Mouse (Mus musculus) forebrain, embryonic 13.5 days (tissue): ENCODE data around the gene Mta3. TPM values are rescaled to one million over a fixed set of nuclear protein-coding genes. Genes with fewer than 3 reads are reported as not detected.

Experiments
- ATAC-seq: fragments of 200-750 bp; cut with Nextera tagmentation; 2 replicates; pipeline ENCODE4 v1.8.0; 2017
- H3K27ac ChIP-seq: fragments of 300-500 bp; sonication (generic); 2 replicates; pipeline ENCODE4 v1.5.1; 2015; ENCODE audit warnings: inconsistent platforms, mild to moderate bottlenecking, moderate library complexity
- H3K27me3 ChIP-seq: fragments of 300-500 bp; sonication (generic); 2 replicates; pipeline ENCODE4 v1.6.1; 2015; ENCODE audit warnings: mild to moderate bottlenecking, inconsistent platforms
- H3K36me3 ChIP-seq: fragments of 300-500 bp; sonication (generic); 2 replicates; pipeline ENCODE4 v1.6.1; 2015; ENCODE audit warnings: mild to moderate bottlenecking, inconsistent platforms; ENCODE audit not compliant: poor library complexity, severe bottlenecking
- H3K4me1 ChIP-seq: fragments of 300-500 bp; sonication (generic); 2 replicates; pipeline ENCODE4 v1.6.1; 2015; ENCODE audit warnings: inconsistent platforms
- H3K4me2 ChIP-seq: fragments of 300-500 bp; sonication (generic); 2 replicates; pipeline ENCODE4 v1.6.1; 2015; ENCODE audit warnings: inconsistent platforms, mild to moderate bottlenecking, moderate library complexity
- H3K4me3 ChIP-seq: fragments of 300-500 bp; sonication (generic); 2 replicates; pipeline ENCODE4 v1.5.1; 2015; ENCODE audit warnings: mild to moderate bottlenecking, inconsistent platforms
- H3K9ac ChIP-seq: fragments of 300-500 bp; sonication (generic); 2 replicates; pipeline ENCODE4 v1.6.1; 2015; ENCODE audit warnings: mild to moderate bottlenecking, inconsistent platforms
- H3K9me3 ChIP-seq: fragments of 300-500 bp; sonication (generic); replicated peaks from 2 replicates; pipeline ENCODE4 v1.6.1; 2016; ENCODE audit warnings: inconsistent platforms
- WGBS: fragments of 180-500 bp; shearing (Covaris S2); methylation state at CpG from one replicate; pipeline ENCODE4 v1.1.7; 2015; 5-methylcytosine and 5-hydroxymethylcytosine counted together
- polyA plus RNA-seq: library from polyadenylated mRNA; unstranded; fragments of >200 nt; fragmentation: Nextera tagmentation; extraction: Ambion mirVana; gene quantifications from 2 replicates; pipeline ENCODE4 v1.2.1, GENCODE M21; 2015

The Mta3 gene
- polyA plus RNA-seq, 1 experiment from 2014 or later: 30.6 TPM

- Histone ChIP-seq H3K4me3 (no peak overlapping the region), H3K9me3 (no peaks in the 10 kb centered on the region), H3K9ac (no peak overlapping the region), H3K4me2 (no peak overlapping the region), H3K4me1 (0 out of 2 replicates have a peak, but pooled peaks cover 10% of the 10 kb centered on the region), H3K27me3 (no peaks in the 10 kb centered on the region), H3K36me3 (0 out of 2 replicates have a peak, but pooled peaks cover 3% of the 10 kb centered on the region), H3K27ac (no peak overlapping the region)
- no peak for ATAC-seq
- WGBS: 80% methylated on average over 8 of the region's 8 CpGs
Measured at GRCm38 (mm10) chr17:83819503-83819902, 113.5 kb downstream of the Mta3 start.

DNA sequence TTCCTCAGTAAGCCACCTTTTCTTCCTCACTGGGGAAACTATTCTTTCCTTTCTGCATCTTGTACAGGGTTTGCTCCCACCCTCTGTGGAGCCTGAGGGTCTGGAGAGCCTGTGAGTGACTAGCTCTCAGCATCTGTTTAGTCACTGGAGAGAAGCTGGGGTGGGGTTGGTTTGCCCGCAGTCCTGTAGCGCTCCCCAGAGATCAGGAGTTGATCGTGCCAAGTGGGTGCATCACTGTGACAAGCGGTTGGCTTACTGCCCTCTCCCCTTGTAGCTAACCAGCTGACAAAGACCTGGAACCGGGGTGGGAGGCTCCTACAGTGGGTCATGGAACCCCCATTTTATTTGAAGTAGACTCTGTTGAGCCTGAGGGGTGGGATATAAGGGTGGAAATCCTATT lies 114.7 kb downstream of the Mta3 start:
- Histone ChIP-seq H3K27ac (no peak overlapping the region), H3K27me3 (no peaks in the 10 kb centered on the region), H3K4me2 (no peak overlapping the region), H3K36me3 (0 out of 2 replicates have a peak, but pooled peaks cover 3% of the 10 kb centered on the region), H3K4me1 (0 out of 2 replicates have a peak, but pooled peaks cover 10% of the 10 kb centered on the region), H3K9me3 (no peaks in the 10 kb centered on the region), H3K4me3 (no peak overlapping the region), H3K9ac (no peak overlapping the region)
- ATAC-seq: peak; percentile 48; the same call in 1 of the 2 replicates
- 76% methylated on average over 5 of the region's 5 CpGs for WGBS

GRCm38 (mm10) chr17:83821876-83822275 lies 115.9 kb downstream of the Mta3 start:
- no peak for ATAC-seq
- Histone ChIP-seq H3K27me3 (no peaks in the 10 kb centered on the region), H3K4me1 (0 out of 2 replicates have a peak, but pooled peaks cover 10% of the 10 kb centered on the region), H3K9me3 (no peaks in the 10 kb centered on the region), H3K4me3 (no peak overlapping the region), H3K36me3 (0 out of 2 replicates have a peak, but pooled peaks cover 3% of the 10 kb centered on the region), H3K9ac (no peak overlapping the region), H3K27ac (no peak overlapping the region), H3K4me2 (no peak overlapping the region)
- WGBS: 80% methylated on average over 3 of the region's 3 CpGs

DNA sequence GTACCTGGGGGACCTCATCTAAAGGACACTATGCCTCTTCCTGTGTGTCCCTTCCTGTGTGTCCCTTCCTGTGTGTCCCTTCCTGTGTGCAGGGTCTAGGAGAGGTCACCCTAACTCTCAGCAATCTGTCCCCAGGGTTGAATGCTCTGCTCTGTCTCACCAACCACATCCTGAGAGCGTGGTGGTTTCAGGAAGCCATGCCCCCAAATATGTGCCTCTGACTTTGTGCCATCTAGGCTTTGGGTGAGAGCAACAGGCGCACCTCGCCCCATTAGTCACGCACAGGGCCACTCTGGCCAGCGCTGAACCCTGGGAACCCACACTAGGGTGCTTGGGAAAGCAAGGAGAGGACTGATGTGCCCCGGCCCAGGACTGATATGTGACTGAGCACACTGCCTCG lies 117.9 kb downstream of the Mta3 start:
- ATAC-seq: no peak
- 92% methylated on average over 7 of the region's 7 CpGs for WGBS

DNA sequence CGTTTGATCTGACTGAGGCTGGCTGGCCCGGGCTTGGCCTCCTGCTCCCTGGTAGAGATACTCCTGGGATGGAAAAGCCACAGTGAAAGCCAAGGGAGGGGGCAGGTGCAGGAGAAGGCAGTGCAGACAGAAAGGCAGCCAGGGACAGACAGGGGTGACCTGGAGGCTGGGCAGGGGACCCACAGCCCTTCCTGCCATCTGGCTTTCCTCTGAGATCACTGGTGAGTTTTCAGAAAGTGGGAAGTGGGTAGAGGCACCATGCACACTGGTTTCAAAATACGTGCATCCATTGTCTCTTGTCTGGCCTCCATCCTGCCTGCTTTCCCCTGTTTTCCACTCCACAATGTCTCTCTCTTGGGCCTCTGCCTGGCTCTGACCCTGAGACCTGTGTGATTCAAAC lies 123.4 kb downstream of the Mta3 start:
- H3K27ac ChIP-seq: no peak overlapping the region
- H3K27me3 ChIP-seq: no peaks in the 10 kb centered on the region
- 76% methylated on average over 3 of the region's 3 CpGs for WGBS
- H3K4me1 ChIP-seq: no peaks in the 10 kb centered on the region
- H3K9me3 ChIP-seq: no peaks in the 10 kb centered on the region
- no peak overlapping the region for H3K4me3 ChIP-seq
- H3K4me2 ChIP-seq: no peak overlapping the region
- no peak overlapping the region for H3K9ac ChIP-seq
- ATAC-seq: no peak
- no peaks in the 10 kb centered on the region for H3K36me3 ChIP-seq

More for the DNA sequence above, 117.9 kb downstream of the Mta3 start:
- no peak overlapping the region for H3K4me2 ChIP-seq
- H3K4me3 ChIP-seq: no peak overlapping the region
- H3K27me3 ChIP-seq: no peaks in the 10 kb centered on the region
- no peaks in the 10 kb centered on the region for H3K36me3 ChIP-seq
- no peak overlapping the region for H3K27ac ChIP-seq
- 0 out of 2 replicates have a peak, but pooled peaks cover 10% of the 10 kb centered on the region for H3K4me1 ChIP-seq
- no peaks in the 10 kb centered on the region for H3K9me3 ChIP-seq
- no peak overlapping the region for H3K9ac ChIP-seq

DNA sequence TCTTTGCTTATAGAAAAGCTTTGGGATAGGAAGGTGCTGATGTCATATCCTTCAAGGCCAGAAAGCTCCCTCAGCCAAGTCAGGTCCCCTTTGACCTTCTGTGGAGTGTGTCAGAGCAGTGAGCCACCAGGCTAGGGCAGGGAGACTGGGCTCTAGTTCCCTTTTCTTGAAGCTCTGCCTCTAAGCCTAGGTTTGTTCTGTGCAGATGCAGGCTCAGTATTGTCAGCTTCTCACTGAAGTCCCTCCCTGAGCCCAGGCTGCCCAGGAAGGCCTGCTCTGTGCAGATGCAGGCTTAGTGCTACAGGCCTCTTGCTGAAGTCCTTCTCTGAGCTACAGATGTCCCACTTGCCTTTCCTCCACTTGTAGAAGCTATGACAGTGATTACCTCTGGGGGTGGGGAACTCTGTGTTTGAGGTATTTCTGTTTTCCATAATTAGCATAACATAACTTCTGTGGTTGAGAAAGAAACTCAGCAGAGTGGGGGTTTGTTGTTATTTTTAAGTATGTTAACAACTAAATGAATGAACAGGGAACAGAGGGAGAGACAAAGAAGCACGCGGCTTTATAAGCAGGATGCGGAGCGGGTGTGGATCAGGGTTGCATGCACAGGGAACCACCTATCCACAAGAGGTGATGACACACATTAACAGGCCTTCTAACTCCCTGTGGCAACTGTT lies 124.8 kb downstream of the Mta3 start:
- no peak for ATAC-seq
- WGBS: 91% methylated on average over 4 of the region's 4 CpGs

GRCm38 (mm10) chr17:83834120-83834519 lies 128.2 kb downstream of the Mta3 start:
- H3K27me3 ChIP-seq: no peaks in the 10 kb centered on the region
- H3K9me3 ChIP-seq: no peaks in the 10 kb centered on the region
- no peak overlapping the region for H3K9ac ChIP-seq
- WGBS: 52% methylated on average over 4 of the region's 4 CpGs
- ATAC-seq: no peak
- no peaks in the 10 kb centered on the region for H3K36me3 ChIP-seq
- peaks cover 6% of the 10 kb centered on the region; the same call in 1 of the 2 replicates for H3K4me1 ChIP-seq
- no peak overlapping the region for H3K4me2 ChIP-seq
- H3K27ac ChIP-seq: no peak overlapping the region
- H3K4me3 ChIP-seq: no peak overlapping the region

More for the DNA sequence above, 124.8 kb downstream of the Mta3 start:
- Histone ChIP-seq H3K9ac (no peak overlapping the region), H3K4me2 (no peak overlapping the region), H3K36me3 (no peaks in the 10 kb centered on the region), H3K9me3 (no peaks in the 10 kb centered on the region), H3K27me3 (no peaks in the 10 kb centered on the region), H3K27ac (no peak overlapping the region), H3K4me3 (no peak overlapping the region), H3K4me1 (peaks cover 6% of the 10 kb centered on the region; the same call in 1 of the 2 replicates)

GRCm38 (mm10) chr17:83836048-83836447 lies 130.1 kb downstream of the Mta3 start:
- Histone ChIP-seq H3K9me3 (no peaks in the 10 kb centered on the region), H3K36me3 (no peaks in the 10 kb centered on the region), H3K4me2 (no peak overlapping the region), H3K27ac (no peak overlapping the region), H3K4me1 (peaks cover 6% of the 10 kb centered on the region; the same call in 1 of the 2 replicates), H3K9ac (no peak overlapping the region), H3K27me3 (no peaks in the 10 kb centered on the region), H3K4me3 (no peak overlapping the region)
- ATAC-seq: no peak
- whole genome bisulfite sequencing: 75% methylated on average over 3 of the region's 3 CpGs

DNA sequence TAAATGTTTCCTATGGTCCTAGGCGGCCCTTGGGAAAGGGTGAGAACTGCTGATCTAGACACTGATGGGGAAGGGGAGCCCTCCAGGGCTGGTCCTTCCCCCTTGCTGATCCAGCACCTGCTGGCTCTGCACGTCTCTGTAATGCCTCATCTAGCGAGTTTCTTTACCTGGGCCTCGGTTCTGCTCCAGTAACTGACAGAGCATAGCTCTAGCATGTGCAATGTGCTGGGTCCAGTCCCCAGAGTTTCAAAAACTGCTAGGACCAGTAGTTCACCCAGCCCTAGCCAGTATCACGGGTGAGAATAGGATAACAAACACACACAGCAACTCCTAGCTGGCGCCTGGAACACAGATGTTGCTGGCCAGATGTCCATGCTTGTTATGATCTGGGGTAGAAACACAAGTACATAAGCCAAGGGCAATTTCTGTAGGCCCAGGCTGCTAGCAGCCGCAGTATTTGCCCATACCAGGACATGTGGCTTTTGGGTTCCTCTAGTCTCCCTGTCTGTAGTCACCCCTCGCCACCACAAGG lies 131.8 kb downstream of the Mta3 start:
- Histone ChIP-seq H3K9me3 (no peaks in the 10 kb centered on the region), H3K4me2 (no peak overlapping the region), H3K27ac (no peak overlapping the region), H3K4me3 (no peak overlapping the region), H3K36me3 (no peaks in the 10 kb centered on the region), H3K4me1 (peaks cover 6% of the 10 kb centered on the region; the same call in 1 of the 2 replicates), H3K27me3 (no peaks in the 10 kb centered on the region), H3K9ac (no peak overlapping the region)
- no peak for ATAC-seq
- 74% methylated on average over 8 of the region's 8 CpGs for WGBS

GRCm38 (mm10) chr17:83839132-83839531 lies 133.2 kb downstream of the Mta3 start:
- 33% methylated on average over 9 of the region's 9 CpGs for WGBS
- H3K27ac ChIP-seq: no peak overlapping the region
- no peaks in the 10 kb centered on the region for H3K27me3 ChIP-seq
- no peak overlapping the region for H3K4me3 ChIP-seq
- H3K36me3 ChIP-seq: no peaks in the 10 kb centered on the region
- H3K4me2 ChIP-seq: no peak overlapping the region
- H3K9ac ChIP-seq: no peak overlapping the region
- H3K9me3 ChIP-seq: no peaks in the 10 kb centered on the region
- H3K4me1 ChIP-seq: peaks cover 6% of the 10 kb centered on the region; the same call in 1 of the 2 replicates
- no peak for ATAC-seq

DNA sequence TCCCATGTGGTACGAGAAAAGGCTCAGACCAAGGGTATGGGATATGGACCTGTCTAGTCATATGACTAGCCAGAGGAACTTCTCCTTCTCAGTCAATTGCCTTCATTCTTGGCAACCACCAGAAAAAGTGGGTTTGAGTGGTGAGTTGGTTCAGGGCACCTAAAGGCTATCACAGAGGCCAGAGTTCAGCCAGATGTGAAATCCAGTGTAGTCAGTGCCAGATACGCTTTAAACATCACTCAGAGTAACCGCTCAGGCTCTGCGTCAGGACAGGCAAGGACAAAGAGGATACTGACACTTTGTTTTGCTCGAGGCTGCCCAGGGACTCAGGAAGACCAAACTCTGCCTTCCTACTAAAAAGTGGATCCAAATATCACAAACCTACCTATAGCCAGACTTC lies 135.0 kb downstream of the Mta3 start:
- WGBS: 86% methylated on average over 5 of the region's 5 CpGs
- no peak overlapping the region for H3K4me3 ChIP-seq
- H3K9ac ChIP-seq: no peak overlapping the region
- H3K9me3 ChIP-seq: no peaks in the 10 kb centered on the region
- H3K4me1 ChIP-seq: no peaks in the 10 kb centered on the region
- no peak overlapping the region for H3K27ac ChIP-seq
- no peak for ATAC-seq
- H3K27me3 ChIP-seq: no peaks in the 10 kb centered on the region
- H3K4me2 ChIP-seq: no peak overlapping the region
- H3K36me3 ChIP-seq: no peaks in the 10 kb centered on the region

GRCm38 (mm10) chr17:83843780-83844179 lies 137.8 kb downstream of the Mta3 start:
- Histone ChIP-seq H3K27me3 (no peaks in the 10 kb centered on the region), H3K36me3 (no peaks in the 10 kb centered on the region), H3K4me1 (peaks cover 1% of the 10 kb centered on the region; the same call in 1 of the 2 replicates), H3K4me3 (no peak overlapping the region), H3K9me3 (no peaks in the 10 kb centered on the region), H3K4me2 (no peak overlapping the region), H3K27ac (no peak overlapping the region), H3K9ac (no peak overlapping the region)
- WGBS: 62% methylated on average over 7 of the region's 7 CpGs
- no peak for ATAC-seq
